Mouse (Mus musculus) urinary bladder, postnatal 4 days (tissue): Measurements from ENCODE around the gene H2-M10.2.

Experiments used
- DNase-seq, 2 experiments: peaks; one replicate each; pipeline ENCODE4 v3.0.0; 2021 to 2022; ENCODE audit warnings: low spot score in 2 of 2

H2-M10.2 gene

GRCm38 (mm10) chr17:36286390-36286789 lies at the start of gene H2-M10.2:
H2-M10.2 (minus strand) TSS chr17:36286490.
- peak in 1 of 2 experiments; percentile 6 for DNase-seq

GRCm38 (mm10) chr17:36326055-36326454 lies 39.8 kb upstream of the H2-M10.2 start, which contains the start of gene H2-M10.1:
H2-M10.1 (minus strand) TSS chr17:36326155.
- no peak for DNase-seq

DNA sequence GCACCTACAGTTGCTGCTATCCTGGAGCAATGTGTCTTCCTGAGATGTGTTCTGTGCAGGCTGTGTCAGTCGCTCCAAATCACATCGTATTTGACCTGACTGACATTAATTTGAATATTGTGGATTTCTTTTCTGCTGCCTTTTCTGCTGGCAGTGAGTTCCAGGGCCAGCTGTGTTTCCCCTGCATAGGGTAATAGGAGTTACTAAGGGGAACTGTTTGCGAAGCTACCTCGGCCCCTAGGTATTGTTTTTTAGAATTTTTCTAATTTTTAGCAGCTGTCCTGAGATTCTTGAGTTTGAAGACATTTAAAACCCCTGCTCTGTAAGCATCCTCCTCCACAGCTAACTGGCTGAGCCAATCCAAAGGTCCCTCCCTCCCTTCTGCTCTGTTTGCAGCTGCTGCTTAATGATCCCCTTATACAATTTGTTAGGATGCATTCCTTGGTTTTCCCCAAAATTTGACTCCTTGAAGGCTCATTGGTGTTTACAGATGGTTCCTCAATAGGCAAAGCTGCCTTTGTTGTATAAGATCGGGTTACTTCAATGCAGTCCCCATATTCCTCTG lies 29.5 kb upstream of the H2-M10.2 start:
- no peak for DNase-seq

DNA sequence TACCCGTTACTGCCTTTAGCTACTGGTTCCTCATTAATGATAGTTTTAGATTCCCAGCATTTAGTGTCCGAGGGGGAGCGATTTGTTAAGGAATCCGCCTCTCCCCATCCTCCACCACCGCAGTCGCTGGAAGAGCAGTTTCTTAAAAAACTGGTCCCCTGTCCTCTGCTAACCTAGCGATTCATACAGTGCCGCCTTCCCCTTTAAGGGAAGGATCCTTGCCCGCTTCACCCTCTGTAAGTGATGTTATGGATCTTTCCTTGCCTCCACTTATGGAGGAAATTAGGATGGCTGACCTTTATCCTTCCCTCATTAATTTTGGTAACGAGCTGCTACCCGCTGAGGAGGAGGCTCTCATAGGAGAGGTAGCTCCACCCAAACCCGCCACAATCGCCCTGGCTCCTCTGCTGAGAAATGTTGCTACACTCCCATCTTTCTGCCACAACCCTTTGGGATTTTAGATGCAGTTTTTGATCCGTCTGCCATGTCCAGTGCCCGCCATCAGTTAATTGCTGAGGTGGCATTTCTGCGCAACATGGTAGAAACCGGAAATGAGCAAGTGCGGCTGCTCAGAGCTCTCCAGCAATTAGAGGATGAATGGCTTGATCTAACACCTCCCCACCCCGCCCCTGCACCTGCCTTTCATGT lies 28.9 kb upstream of the H2-M10.2 start:
- no peak for DNase-seq

DNA sequence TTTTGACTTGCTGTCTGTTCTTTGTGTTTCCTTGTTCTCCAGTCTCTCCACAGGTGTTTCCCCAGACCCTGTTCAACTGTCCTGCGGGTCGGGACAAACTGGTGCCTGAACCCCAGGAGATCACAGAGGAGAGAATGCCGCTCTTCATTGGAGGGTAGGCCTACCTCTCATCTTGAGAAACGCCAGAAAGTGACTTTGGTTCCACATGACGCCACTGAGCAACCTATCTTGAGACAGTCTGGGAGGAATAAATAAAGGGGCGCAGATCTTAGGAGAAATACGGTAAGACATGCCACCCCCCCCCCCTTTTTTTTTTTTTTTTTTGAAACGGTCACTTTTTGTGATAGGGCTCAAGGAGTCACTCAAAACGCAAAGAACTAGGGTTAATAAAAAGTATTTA lies 28.2 kb upstream of the H2-M10.2 start:
- no peak for DNase-seq

GRCm38 (mm10) chr17:36309293-36309692 lies 23.0 kb upstream of the H2-M10.2 start:
- no peak for DNase-seq

DNA sequence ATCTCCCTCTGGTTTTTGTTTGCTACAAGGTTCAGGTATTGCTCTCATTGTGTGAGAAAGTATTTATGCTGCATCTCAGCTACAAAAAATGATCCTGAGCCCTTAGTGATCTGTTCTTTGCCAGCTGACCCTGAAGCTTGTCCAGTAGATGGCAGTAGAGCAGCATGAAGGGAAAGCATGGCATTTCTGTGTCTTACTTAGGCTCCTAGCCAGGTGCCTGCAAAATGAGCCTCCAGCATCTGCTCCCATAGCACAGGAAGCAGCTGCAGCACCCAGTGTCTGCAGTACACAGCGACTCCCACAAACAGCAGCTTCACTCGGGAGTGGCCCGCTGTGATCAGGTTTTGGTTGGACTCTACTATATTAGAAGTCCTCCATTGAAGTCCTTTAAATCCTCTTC lies 22.6 kb upstream of the H2-M10.2 start:
- peak in 1 of 2 experiments; percentile 42 for DNase-seq

GRCm38 (mm10) chr17:36281521-36282245 lies 4.6 kb downstream of the H2-M10.2 start:
- peak in 1 of 2 experiments; percentile 4 for DNase-seq

DNA sequence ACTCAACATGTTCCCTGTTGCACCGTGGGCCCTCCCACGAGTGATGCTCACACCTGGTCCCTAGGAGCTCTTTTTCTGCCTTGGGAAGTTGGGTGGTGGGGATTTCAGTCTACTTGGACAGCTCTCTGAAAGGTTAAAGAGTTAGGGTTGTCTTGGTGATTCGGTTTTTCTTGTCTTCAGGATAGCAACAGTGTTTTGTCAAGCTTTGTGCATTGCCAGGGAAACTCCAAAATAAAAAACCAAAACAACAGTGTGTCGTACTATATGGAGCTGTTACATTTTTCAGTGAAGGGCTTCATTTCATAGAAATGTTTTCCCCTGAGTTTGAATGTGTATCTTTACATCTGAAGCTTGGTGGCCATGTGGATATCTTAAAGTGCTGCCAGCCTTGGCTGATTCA lies 11.5 kb downstream of the H2-M10.2 start:
- no peak for DNase-seq

- DNase-seq = no peak
These were observed 12.5 kb downstream of the H2-M10.2 start for GRCm38 (mm10) chr17:36273796-36274195.

- DNase-seq = no peak
These were observed 13.5 kb downstream of the H2-M10.2 start for GRCm38 (mm10) chr17:36272643-36273366.

DNA sequence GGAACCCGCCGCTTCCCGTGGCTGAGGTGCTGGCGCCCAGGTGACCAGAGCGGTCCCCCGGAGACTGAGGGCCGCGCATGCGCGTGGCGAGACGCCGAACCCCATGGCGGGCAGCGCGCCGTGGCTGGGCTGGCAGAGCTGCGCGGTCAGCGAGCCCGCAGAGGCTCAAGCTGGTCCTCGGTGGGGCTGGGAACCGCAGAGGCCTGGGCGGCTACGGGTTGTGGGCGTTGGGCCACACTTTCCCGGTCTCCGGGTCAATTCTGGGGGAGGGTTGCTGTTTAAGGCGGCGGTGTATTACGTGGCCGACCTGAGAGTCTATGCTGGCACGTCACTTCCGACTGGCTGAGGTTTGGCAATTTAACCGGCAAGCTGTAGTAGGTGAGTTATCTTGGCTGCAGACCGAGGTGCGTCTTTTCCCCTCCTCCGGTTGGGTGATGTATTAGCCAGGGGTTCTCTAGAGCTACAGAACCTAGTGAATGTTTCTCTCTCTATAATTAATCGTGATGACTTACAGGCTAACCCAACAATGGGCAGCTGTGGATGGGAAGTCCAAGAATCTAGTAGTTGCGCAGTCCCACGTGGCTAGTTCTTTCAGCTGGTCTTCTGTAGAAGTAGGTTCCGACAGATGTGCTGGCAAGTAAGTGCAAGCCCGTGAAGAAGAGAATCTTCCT lies 14.6 kb downstream of the H2-M10.2 start, which contains the start of gene Trim39:
Gene Trim39, minus strand, starts transcription at position 662 of the 671 bp plus-strand sequence.
- DNase-seq = peak in 1 of 2 experiments; percentile 81

DNA sequence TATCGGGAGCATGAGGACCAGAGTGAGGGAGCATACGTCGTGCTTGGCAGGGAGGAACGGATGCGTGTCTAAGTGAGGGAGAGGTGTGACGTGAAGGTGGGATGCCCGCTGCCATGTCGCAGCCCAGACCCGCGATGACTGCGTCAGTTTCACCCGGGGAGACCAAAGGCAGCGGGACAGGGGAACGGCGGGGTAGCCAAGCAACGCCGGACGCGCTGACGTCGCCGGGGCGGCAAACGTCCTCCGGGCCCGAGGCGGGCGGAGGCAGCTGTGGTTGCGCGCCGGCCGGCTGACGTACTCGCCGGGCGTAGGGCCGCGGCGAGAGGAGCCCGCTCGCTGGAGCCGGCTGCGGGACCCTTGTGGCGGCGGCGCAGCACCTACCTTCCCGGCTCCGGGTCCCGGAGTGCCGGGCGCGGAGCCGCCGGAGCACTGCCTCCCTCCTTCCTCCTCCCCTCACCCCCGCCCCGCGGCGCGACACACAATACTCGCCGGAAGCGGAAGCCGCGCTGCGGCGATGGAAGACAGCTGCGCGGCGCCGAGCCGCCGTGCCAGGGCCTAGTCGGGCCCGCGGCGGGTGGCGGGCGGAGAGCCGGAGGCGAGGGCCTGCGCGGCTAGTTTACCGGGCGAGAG lies 15.2 kb downstream of the H2-M10.2 start:
- peak; percentile 85 for DNase-seq

DNA sequence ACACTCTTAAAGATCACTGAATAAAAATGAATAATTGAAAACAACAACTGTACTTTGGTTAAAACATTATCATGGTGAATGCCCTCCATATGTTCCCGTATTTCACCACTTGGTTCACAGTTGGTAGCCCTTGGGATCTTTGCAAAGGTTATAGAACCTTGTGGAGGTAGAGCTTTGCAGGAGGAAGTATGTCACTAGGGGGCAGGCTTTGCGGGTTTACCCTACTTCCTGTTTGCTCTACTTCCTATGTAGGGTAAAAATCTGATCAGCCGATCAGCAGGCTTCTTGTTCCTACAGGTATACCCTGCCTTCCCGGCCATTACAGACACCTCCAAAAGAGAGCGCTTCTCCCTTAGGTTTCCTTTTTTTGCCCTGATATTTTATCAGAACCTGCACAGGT lies 20.5 kb downstream of the H2-M10.2 start:
- no peak for DNase-seq

DNA sequence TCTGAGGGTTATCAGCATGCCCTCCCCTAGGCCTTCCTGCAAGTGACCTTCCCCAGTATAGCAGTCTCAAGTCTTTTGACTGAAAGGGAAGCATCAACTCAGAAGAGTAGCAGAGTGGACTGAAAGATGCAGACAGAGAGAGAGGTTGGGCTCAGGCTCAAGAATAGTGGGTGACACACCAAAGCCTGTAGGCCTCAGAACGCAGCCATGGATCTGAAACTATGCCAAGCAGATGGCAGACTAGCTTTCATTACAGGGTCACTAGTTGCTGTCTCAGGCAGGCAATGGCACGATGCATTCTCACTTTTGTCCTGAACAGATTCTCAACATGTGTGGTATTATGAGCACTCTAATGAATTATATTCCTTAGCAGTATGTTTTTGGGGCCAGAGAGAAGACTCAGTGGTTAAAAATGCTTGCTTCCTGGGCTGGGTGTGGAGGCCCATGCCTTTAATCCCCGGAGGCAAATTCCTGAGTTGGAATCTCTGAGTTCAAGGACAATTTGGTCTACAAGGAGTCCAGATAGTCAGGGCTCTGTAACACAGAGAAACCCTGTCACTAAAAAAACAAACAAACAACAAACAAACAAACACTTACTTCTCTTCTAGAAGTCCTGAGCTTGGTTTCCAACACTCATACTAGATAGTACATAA lies 21.9 kb downstream of the H2-M10.2 start:
- DNase-seq = no peak

DNA sequence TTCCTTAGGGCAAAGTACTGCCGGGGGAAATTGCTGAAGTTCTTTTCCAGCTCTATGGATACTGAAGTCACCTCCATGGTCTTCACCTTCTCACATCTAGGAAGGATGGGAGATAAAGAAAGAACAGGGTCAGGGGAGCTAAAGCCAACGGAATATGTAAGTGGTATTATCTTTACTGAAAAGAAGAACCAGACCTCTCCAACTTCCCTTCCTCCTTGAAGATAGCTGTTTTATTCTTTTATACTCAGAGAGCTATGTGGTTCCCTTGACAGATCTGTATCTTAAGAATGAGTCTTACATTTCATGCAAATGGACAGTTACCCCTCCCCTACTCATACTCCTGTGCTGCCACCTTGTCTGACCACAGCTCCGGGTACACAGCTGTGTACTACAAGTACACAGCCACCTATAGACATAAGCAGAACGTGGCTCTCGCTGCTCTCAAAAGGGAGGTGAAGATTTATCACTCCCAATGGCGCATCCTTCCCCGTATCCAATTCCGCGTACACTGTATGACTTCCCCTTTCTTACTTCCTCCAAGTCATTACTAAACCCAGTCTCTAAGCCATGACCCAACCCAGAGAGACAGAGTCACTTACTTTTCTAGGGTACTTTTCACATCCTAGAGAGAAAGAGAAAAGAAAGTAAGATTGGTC lies 24.7 kb downstream of the H2-M10.2 start:
- DNase-seq = no peak

DNA sequence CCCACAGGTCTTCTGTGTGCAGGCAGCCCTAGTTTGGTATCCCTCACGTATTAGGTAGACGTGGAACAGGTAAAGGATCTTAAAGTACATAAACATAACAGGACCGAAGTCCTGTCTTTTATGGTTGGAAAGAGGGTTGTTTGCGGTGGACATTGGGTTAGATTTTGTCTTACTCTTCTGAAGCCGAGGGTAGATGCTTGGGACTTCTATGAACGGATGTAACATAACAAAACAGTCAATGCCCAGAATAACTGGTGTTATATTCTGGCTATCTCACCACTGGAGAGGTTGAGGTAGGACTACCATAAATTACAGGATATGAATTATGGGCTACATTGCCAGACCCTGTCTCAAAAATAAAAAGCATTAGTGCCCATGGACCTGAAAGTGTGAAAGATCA lies 28.3 kb downstream of the H2-M10.2 start, which contains the start of gene Rpp21:
Gene Rpp21, minus strand, starts transcription at position 101 of the 400 bp plus-strand sequence.
- DNase-seq = no peak

- DNase-seq = peak; percentile 67 to 72
These were observed 28.9 kb downstream of the H2-M10.2 start for GRCm38 (mm10) chr17:36257241-36257947.

DNA sequence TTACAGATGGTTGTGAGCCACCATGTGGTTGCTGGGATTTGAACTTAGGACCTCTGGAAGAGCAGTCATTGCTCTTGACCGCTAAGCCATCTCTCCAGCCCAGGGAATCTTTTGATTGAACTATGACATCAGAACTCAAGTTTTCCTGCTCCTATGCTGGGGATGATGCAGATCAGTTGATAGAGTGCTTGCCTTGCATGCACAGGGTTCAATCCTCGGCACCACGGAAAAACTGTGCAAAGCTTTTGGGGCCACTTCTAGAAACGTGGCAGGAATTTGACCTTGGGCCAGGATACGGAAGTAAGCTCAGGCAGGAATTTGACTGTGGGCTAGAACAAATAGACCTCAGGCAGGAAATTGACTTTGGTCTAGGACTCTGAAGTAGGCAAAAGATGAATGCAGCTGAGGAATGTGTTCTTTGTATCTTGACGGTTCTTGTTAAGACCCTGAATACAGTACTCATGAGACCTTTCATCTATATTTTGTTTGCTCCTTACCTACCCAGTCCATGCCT lies 33.1 kb downstream of the H2-M10.2 start:
- no peak for DNase-seq
